Mouse (Mus musculus) MEL (cell line): ENCODE data around the gene Dnajc15. TPM values are rescaled to one million over a fixed set of nuclear protein-coding genes. Genes with fewer than 3 reads are reported as not detected.
"Not testable (repeated sequence)": the region's sequence is repeated elsewhere in the genome, so short reads cannot be mapped to it uniquely, and the experiment has no call there.

Source experiments
- DNase-seq: peaks from one replicate; pipeline ENCODE4 v3.0.0; 2011; ENCODE audit warnings: low read depth, low spot score
- H3K27ac ChIP-seq: 2 replicates; pipeline ENCODE4 v1.5.1; 2012; ENCODE audit warnings: low read depth, mild to moderate bottlenecking, control low read depth, low read length, moderate library complexity; ENCODE audit not compliant: control insufficient read depth
- H3K27me3 ChIP-seq, 2 experiments: fragments of 150-350 bp in 1 of 2; sonication (generic) in 1 of 2; 2 replicates each; pipeline ENCODE4 v1.6.1; 2012; ENCODE audit warnings: low read length in 2 of 2, mild to moderate bottlenecking in 2 of 2, improper control_type of control experiment in 1 of 2, moderate library complexity in 1 of 2; ENCODE audit not compliant: insufficient read depth in 2 of 2, control insufficient read depth in 1 of 2
- H3K36me3 ChIP-seq, 2 experiments: 2 replicates each; pipeline ENCODE4 v1.6.1; 2012 to 2014; ENCODE audit warnings: low read length in 2 of 2, improper control_type of control experiment in 1 of 2, inconsistent platforms in 1 of 2, mild to moderate bottlenecking in 1 of 2; ENCODE audit not compliant: insufficient read depth in 2 of 2, control insufficient read depth in 1 of 2
- H3K4me1 ChIP-seq, 2 experiments: fragments of 150-350 bp in 1 of 2; sonication (generic) in 1 of 2; 2 replicates each; pipeline ENCODE4 v1.6.1; 2012; ENCODE audit warnings: low read length in 2 of 2, improper control_type of control experiment in 1 of 2, mild to moderate bottlenecking in 1 of 2; ENCODE audit not compliant: insufficient read depth in 2 of 2, control insufficient read depth in 1 of 2
- H3K4me3 ChIP-seq, 2 experiments: fragments of 150-350 bp in 1 of 2; sonication (generic) in 1 of 2; 2 replicates each; pipeline ENCODE4 v1.5.1; 2012; ENCODE audit warnings: low read depth in 2 of 2, low read length in 2 of 2, mild to moderate bottlenecking in 2 of 2, moderate library complexity in 2 of 2, control low read depth in 1 of 2, improper control_type of control experiment in 1 of 2; ENCODE audit not compliant: control insufficient read depth in 1 of 2, insufficient read depth in 1 of 2
- H3K79me2 ChIP-seq: 2 replicates; pipeline ENCODE4 v1.6.1; 2012; ENCODE audit warnings: mild to moderate bottlenecking, low read length, moderate library complexity; ENCODE audit not compliant: control insufficient read depth, poor library complexity, insufficient read depth
- H3K9ac ChIP-seq: 2 replicates; pipeline ENCODE4 v1.6.1; 2012; ENCODE audit warnings: low read depth, mild to moderate bottlenecking, control low read depth, low read length, moderate library complexity; ENCODE audit not compliant: control insufficient read depth, poor library complexity, severe bottlenecking
- H3K9me3 ChIP-seq: fragments of 150-350 bp; sonication (generic); replicated peaks from 2 replicates; pipeline ENCODE4 v1.6.1; 2012; ENCODE audit warnings: mild to moderate bottlenecking, low read length, improper control_type of control experiment, moderate library complexity; ENCODE audit not compliant: insufficient read depth
- CTCF ChIP-seq, 3 experiments: IDR thresholded peaks in 2 of 3; conservative IDR thresholded peaks in 1 of 3; 2 replicates each; pipeline ENCODE4 v1.5.1; 2011 to 2012; ENCODE audit warnings: low read length in 3 of 3, low read depth in 2 of 3, mild to moderate bottlenecking in 2 of 3, improper control_type of control experiment in 1 of 3, inconsistent platforms in 1 of 3, mixed read lengths in 1 of 3, moderate library complexity in 1 of 3; ENCODE audit not compliant: control insufficient read depth in 1 of 3, insufficient read depth in 1 of 3, poor library complexity in 1 of 3, severe bottlenecking in 1 of 3
- ELF1 ChIP-seq: IDR thresholded peaks from 2 replicates; pipeline ENCODE4 v1.6.1; 2014; ENCODE audit warnings: low read depth, mild to moderate bottlenecking, inconsistent platforms, low read length, improper control_type of control experiment, moderate library complexity
- GABPA ChIP-seq: IDR thresholded peaks from 2 replicates; pipeline ENCODE4 v1.6.1; 2012; ENCODE audit warnings: low read depth, mild to moderate bottlenecking, inconsistent platforms, low read length, improper control_type of control experiment, moderate library complexity
- JUND ChIP-seq: IDR thresholded peaks from 2 replicates; pipeline ENCODE4 v1.6.1; 2011; ENCODE audit warnings: low read depth, mild to moderate bottlenecking, improper control_type of control experiment, low read length
- MAX ChIP-seq: IDR thresholded peaks from 2 replicates; pipeline ENCODE4 v1.6.1; 2011; ENCODE audit warnings: low read length, improper control_type of control experiment
- MAZ ChIP-seq: IDR thresholded peaks from 2 replicates; pipeline ENCODE4 v1.6.1; 2012; ENCODE audit warnings: low read depth, mild to moderate bottlenecking, inconsistent platforms, low read length, improper control_type of control experiment
- MXI1 ChIP-seq: IDR thresholded peaks from 2 replicates; pipeline ENCODE4 v1.6.1; 2011; ENCODE audit warnings: mild to moderate bottlenecking, low read depth, low read length, improper control_type of control experiment
- MYC ChIP-seq: IDR thresholded peaks from 2 replicates; pipeline ENCODE4 v1.6.1; 2011; ENCODE audit warnings: low read depth, mild to moderate bottlenecking, low read length, improper control_type of control experiment, moderate library complexity
- NELFE ChIP-seq: IDR thresholded peaks from 2 replicates; pipeline ENCODE4 v1.6.1; 2011; ENCODE audit warnings: low read depth, low read length, improper control_type of control experiment
- RAD21 ChIP-seq: IDR thresholded peaks from 2 replicates; pipeline ENCODE4 v1.6.1; 2011; ENCODE audit warnings: mild to moderate bottlenecking, low read depth, low read length, improper control_type of control experiment
- RCOR1 ChIP-seq: IDR thresholded peaks from 2 replicates; pipeline ENCODE4 v1.6.1; 2012; ENCODE audit warnings: low read depth, mild to moderate bottlenecking, inconsistent platforms, low read length, improper control_type of control experiment
- SIN3A ChIP-seq: IDR thresholded peaks from 2 replicates; pipeline ENCODE4 v1.6.1; 2012; ENCODE audit warnings: low read length, improper control_type of control experiment, inconsistent platforms
- SMC3 ChIP-seq: IDR thresholded peaks from 2 replicates; pipeline ENCODE4 v1.6.1; 2011; ENCODE audit warnings: low read depth, low read length, improper control_type of control experiment
- UBTF ChIP-seq: IDR thresholded peaks from 2 replicates; pipeline ENCODE4 v1.6.1; 2012; ENCODE audit warnings: low read depth, mild to moderate bottlenecking, inconsistent platforms, low read length, improper control_type of control experiment, moderate library complexity, borderline replicate concordance; ENCODE audit not compliant: insufficient read depth
- USF1 ChIP-seq: IDR thresholded peaks from 2 replicates; pipeline ENCODE4 v1.6.1; 2014; ENCODE audit warnings: low read depth, mild to moderate bottlenecking, inconsistent platforms, low read length, improper control_type of control experiment, moderate library complexity
- USF2 ChIP-seq, 2 experiments: IDR thresholded peaks; 2 replicates each; pipeline ENCODE4 v1.6.1; 2011 to 2012; ENCODE audit warnings: improper control_type of control experiment in 2 of 2, low read length in 2 of 2, borderline replicate concordance in 1 of 2, inconsistent platforms in 1 of 2, low read depth in 1 of 2, mild to moderate bottlenecking in 1 of 2; ENCODE audit not compliant: insufficient read depth in 1 of 2
- ZKSCAN1 ChIP-seq: IDR thresholded peaks from 2 replicates; pipeline ENCODE4 v1.6.1; 2012; ENCODE audit warnings: low read depth, mild to moderate bottlenecking, inconsistent platforms, low read length, improper control_type of control experiment, moderate library complexity
- polyA plus RNA-seq, 2 experiments: library from polyadenylated mRNA; stranded (reverse) in 1 of 2; unstranded in 1 of 2; fragments of >175 nt in 1 of 2; fragments of >200 nt in 1 of 2; gene quantifications; 2 replicates each; pipeline versions ENCODE4 v1.2.1 to v1.2.4; 2012; ENCODE audit warnings: low replicate concordance in 2 of 2, low read depth in 1 of 2; ENCODE audit not compliant: insufficient read length in 2 of 2, insufficient read depth in 1 of 2, missing spikeins in 1 of 2
- total RNA-seq: library from RNA; depleted of rRNA; stranded (reverse); fragments of 300-350 nt; gene quantifications from 2 replicates; pipeline ENCODE4 v1.2.3, GENCODE M21; 2012

The Dnajc15 gene
- total and polyA plus RNA-seq, 3 experiments, result not detected

GRCm38 (mm10) chr14:77886376-77886775, 11.5 kb upstream of the Dnajc15 start (continued):
- TF ChIP-seq JUND, result no peak

- no peak overlapping the region for H3K9ac ChIP-seq
- no peaks in the 10 kb centered on the region for H3K27me3 ChIP-seq
- DNase-seq, result no peak
- H3K79me2 ChIP-seq, result no peaks in the 10 kb centered on the region
- H3K4me1 ChIP-seq, result no peaks in the 10 kb centered on the region
- no peaks in the 10 kb centered on the region for H3K36me3 ChIP-seq
- no peak overlapping the region for H3K4me3 ChIP-seq
- no peaks in the 10 kb centered on the region for H3K9me3 ChIP-seq
- H3K27ac ChIP-seq, result no peak overlapping the region
- TF ChIP-seq NELFE (no peak), USF2 (IDR thresholded peaks at IDR 0.05; ENCODE audit: borderline replicate concordance in 1 of 2, insufficient read depth in 1 of 2, low read depth in 1 of 2, low read length in 2 of 2) (no peak), GABPA (no peak), UBTF (no peak), ELF1 (no peak), ZKSCAN1 (no peak), RAD21 (no peak), SIN3A (no peak), SMC3 (no peak), RCOR1 (no peak), MAX (no peak), MYC (no peak), MXI1 (no peak)
Observed at GRCm38 (mm10) chr14:77882669-77883068, 7.7 kb upstream of the Dnajc15 start.

DNA sequence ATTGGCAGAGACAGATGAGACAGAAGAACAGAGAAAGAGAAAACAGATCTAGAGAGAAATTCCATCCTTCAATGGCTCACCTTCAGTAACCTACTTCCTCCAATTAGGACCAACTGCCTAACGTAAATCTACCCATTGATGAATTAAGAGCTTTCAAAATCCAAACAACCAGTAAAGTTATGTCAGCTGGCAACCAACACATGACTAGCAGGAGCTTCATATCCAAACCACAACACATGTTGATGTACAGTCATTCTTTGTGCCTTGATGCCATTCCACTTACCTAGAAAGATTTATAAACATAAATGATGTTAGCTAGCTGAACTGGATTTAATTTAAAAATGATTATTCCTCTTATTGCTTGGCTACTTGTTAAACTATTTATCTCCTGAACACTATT, 7.1 kb upstream of the Dnajc15 start:
- TF ChIP-seq MAZ, result no peak
- TF ChIP-seq CTCF (IDR thresholded peaks at IDR 0.05 in 2 of 3, conservative IDR thresholded peaks at IDR 0.05 in 1 of 3; ENCODE audit: control insufficient read depth in 1 of 3, insufficient read depth in 1 of 3, low read depth in 2 of 3, low read length in 3 of 3, poor library complexity in 1 of 3, severe bottlenecking in 1 of 3), result no peak
- no peak for TF ChIP-seq USF1
- no peak overlapping the region for H3K9ac ChIP-seq
- DNase-seq, result no peak
- H3K4me1 ChIP-seq, result no peaks in the 10 kb centered on the region
- H3K4me3 ChIP-seq, result no peak overlapping the region
- no peaks in the 10 kb centered on the region for H3K79me2 ChIP-seq
- H3K27me3 ChIP-seq, result no peaks in the 10 kb centered on the region
- H3K36me3 ChIP-seq, result no peaks in the 10 kb centered on the region
- no peak overlapping the region for H3K27ac ChIP-seq
- no peaks in the 10 kb centered on the region for H3K9me3 ChIP-seq

DNA sequence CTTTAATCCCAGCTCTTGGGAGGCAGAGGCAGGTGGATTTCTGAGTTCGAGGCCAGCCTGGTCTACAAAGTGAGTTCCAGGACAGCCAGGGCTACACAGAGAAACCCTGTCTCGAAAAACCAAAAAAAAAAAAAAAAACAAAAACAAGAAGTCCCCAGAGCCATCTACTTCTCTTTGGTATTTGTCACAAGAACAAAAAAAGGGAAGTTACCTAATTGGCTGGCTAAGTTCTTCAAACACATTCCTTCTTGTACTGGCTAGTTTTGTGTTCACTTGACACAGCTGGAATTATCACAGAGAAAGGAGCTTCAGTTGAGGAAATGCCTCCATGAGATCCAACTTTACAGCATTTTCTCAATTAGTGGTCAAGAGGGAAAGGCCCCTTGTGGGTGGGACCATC, 3.0 kb upstream of the Dnajc15 start:
- H3K4me3 ChIP-seq, H3K27me3 ChIP-seq, H3K36me3 ChIP-seq, H3K9me3 ChIP-seq, H3K79me2 ChIP-seq, H3K27ac ChIP-seq, H3K9ac ChIP-seq, H3K4me1 ChIP-seq: not testable (repeated sequence)
- peak; percentile 7 for DNase-seq
